Mouse (Mus musculus) midbrain, embryonic 16.5 days (tissue): ENCODE results near the gene Fam135a. TPM values are rescaled to one million over a fixed set of nuclear protein-coding genes. Genes with fewer than 3 reads are reported as not detected.

ENCODE experiments used
- ATAC-seq: fragments of 200-750 bp; cut with Nextera tagmentation; 2 replicates; pipeline ENCODE4 v1.8.0; 2017; ENCODE audit warnings: moderate TSS enrichment
- H3K27ac ChIP-seq: fragments of 300-500 bp; sonication (generic); 2 replicates; pipeline ENCODE4 v1.5.1; 2014; ENCODE audit warnings: mild to moderate bottlenecking, low read length, mixed read lengths
- H3K27me3 ChIP-seq: fragments of 300-500 bp; sonication (generic); 2 replicates; pipeline ENCODE4 v1.6.1; 2014; ENCODE audit warnings: low read depth, low read length, mixed read lengths; ENCODE audit not compliant: control insufficient read depth, insufficient read depth
- H3K36me3 ChIP-seq: fragments of 300-500 bp; sonication (generic); 2 replicates; pipeline ENCODE4 v1.6.1; 2014; ENCODE audit warnings: mild to moderate bottlenecking, low read length, moderate library complexity, mixed read lengths; ENCODE audit not compliant: control insufficient read depth, insufficient read depth
- H3K4me1 ChIP-seq: fragments of 300-500 bp; sonication (generic); 2 replicates; pipeline ENCODE4 v1.6.1; 2014; ENCODE audit warnings: mild to moderate bottlenecking, low read length, mixed read lengths; ENCODE audit not compliant: control insufficient read depth, insufficient read depth
- H3K4me2 ChIP-seq: fragments of 300-500 bp; sonication (generic); 2 replicates; pipeline ENCODE4 v1.6.1; 2014; ENCODE audit warnings: mild to moderate bottlenecking, low read length, mixed read lengths
- H3K4me3 ChIP-seq: fragments of 300-500 bp; sonication (generic); 2 replicates; pipeline ENCODE4 v1.5.1; 2014; ENCODE audit warnings: low read depth, mild to moderate bottlenecking, low read length, moderate library complexity, mixed read lengths
- H3K9ac ChIP-seq: fragments of 300-500 bp; sonication (generic); 2 replicates; pipeline ENCODE4 v1.6.1; 2014; ENCODE audit warnings: low read depth, low read length, mixed read lengths
- H3K9me3 ChIP-seq: fragments of 300-500 bp; sonication (generic); replicated peaks from 2 replicates; pipeline ENCODE4 v1.6.1; 2014; ENCODE audit warnings: mild to moderate bottlenecking, low read length, mixed read lengths; ENCODE audit not compliant: control insufficient read depth, poor library complexity, severe bottlenecking
- WGBS: fragments of 180-500 bp; shearing (Covaris S2); extraction: QIAGEN DNeasy Blood & Tissue Kit; methylation state at CpG from one replicate; pipeline ENCODE4 v1.1.7; 2014; 5-methylcytosine and 5-hydroxymethylcytosine counted together
- polyA plus RNA-seq: library from polyadenylated mRNA; unstranded; fragments of >200 nt; fragmentation: Nextera tagmentation; extraction: Ambion mirVana; gene quantifications from 2 replicates; pipeline ENCODE4 v1.2.1, GENCODE M21; 2015

The Fam135a gene
- 27.8 and 30.0 TPM in 2 replicates for polyA plus RNA-seq

- H3K9ac ChIP-seq, result peak within 1 kb of the TSS; percentile 89
- H3K27me3 ChIP-seq, result no peaks in the 10 kb centered on the region
- H3K36me3 ChIP-seq, result no peaks in the 10 kb centered on the region
- peaks cover 14% of the 10 kb centered on the region for H3K4me1 ChIP-seq
- H3K9me3 ChIP-seq, result no peaks in the 10 kb centered on the region
- peak within 1 kb of the TSS; percentile 96 for H3K4me3 ChIP-seq
- peak; percentile 94 for ATAC-seq
- peak within 1 kb of the TSS; percentile 80 for H3K27ac ChIP-seq
- peak within 1 kb of the TSS; percentile 63 for H3K4me2 ChIP-seq
- under 1% methylated on average over 68 of the region's 88 CpGs for WGBS
Observed at GRCm38 (mm10) chr1:24099926-24100869, at the start of gene Fam135a. Fam135a (minus strand) TSS chr1:24100341.

- Histone ChIP-seq H3K4me2 (no peak overlapping the region), H3K4me3 (no peak overlapping the region), H3K27me3 (no peaks in the 10 kb centered on the region), H3K27ac (no peak overlapping the region), H3K9ac (no peak overlapping the region), H3K4me1 (0 out of 2 replicates have a peak, but pooled peaks cover 3% of the 10 kb centered on the region), H3K36me3 (no peaks in the 10 kb centered on the region), H3K9me3 (no peaks in the 10 kb centered on the region)
- ATAC-seq, result no peak
- 74% methylated on average over 8 of the region's 8 CpGs for WGBS
Observed at GRCm38 (mm10) chr1:24143504-24143903, 43.4 kb upstream of the Fam135a start.

GRCm38 (mm10) chr1:24140555-24140954 lies 40.4 kb upstream of the Fam135a start:
- Histone ChIP-seq H3K9me3 (no peaks in the 10 kb centered on the region), H3K36me3 (no peaks in the 10 kb centered on the region), H3K4me2 (no peak overlapping the region), H3K27me3 (no peaks in the 10 kb centered on the region), H3K9ac (no peak overlapping the region), H3K4me3 (no peak overlapping the region), H3K27ac (no peak overlapping the region), H3K4me1 (0 out of 2 replicates have a peak, but pooled peaks cover 3% of the 10 kb centered on the region)
- WGBS, result 39% methylated on average over 6 of the region's 6 CpGs
- ATAC-seq, result no peak

- Histone ChIP-seq H3K36me3 (no peaks in the 10 kb centered on the region), H3K4me1 (0 out of 2 replicates have a peak, but pooled peaks cover 6% of the 10 kb centered on the region), H3K27ac (no peak overlapping the region), H3K4me3 (no peak overlapping the region), H3K4me2 (no peak overlapping the region), H3K27me3 (no peaks in the 10 kb centered on the region), H3K9ac (no peak overlapping the region), H3K9me3 (no peaks in the 10 kb centered on the region)
- WGBS, result 9% methylated on average over 3 of the region's 3 CpGs
- no peak for ATAC-seq
Observed at GRCm38 (mm10) chr1:24137133-24137532, 37.0 kb upstream of the Fam135a start.

GRCm38 (mm10) chr1:24134792-24135191 lies 34.7 kb upstream of the Fam135a start:
- 2% methylated on average over 1 of the region's 1 CpGs for WGBS
- Histone ChIP-seq H3K9ac (no peak overlapping the region), H3K9me3 (no peaks in the 10 kb centered on the region), H3K4me2 (no peak overlapping the region), H3K4me1 (0 out of 2 replicates have a peak, but pooled peaks cover 6% of the 10 kb centered on the region), H3K36me3 (no peaks in the 10 kb centered on the region), H3K27ac (no peak overlapping the region), H3K4me3 (no peak overlapping the region), H3K27me3 (no peaks in the 10 kb centered on the region)
- ATAC-seq, result peak; percentile 56; the same call in 1 of the 2 replicates

GRCm38 (mm10) chr1:24133853-24134252 lies 33.7 kb upstream of the Fam135a start:
- Histone ChIP-seq H3K4me3 (0 out of 2 replicates have a peak overlapping the region, but pooled peaks have one; percentile 4), H3K36me3 (no peaks in the 10 kb centered on the region), H3K4me2 (peak overlapping the region; percentile 38), H3K27ac (no peak overlapping the region), H3K4me1 (0 out of 2 replicates have a peak, but pooled peaks cover 3% of the 10 kb centered on the region), H3K27me3 (no peaks in the 10 kb centered on the region), H3K9me3 (no peaks in the 10 kb centered on the region), H3K9ac (no peak overlapping the region)
- 44% methylated on average over 19 of the region's 19 CpGs for WGBS
- no peak for ATAC-seq

GRCm38 (mm10) chr1:24127866-24128265 lies 27.7 kb upstream of the Fam135a start:
- Histone ChIP-seq H3K4me1 (no peaks in the 10 kb centered on the region), H3K4me2 (no peak overlapping the region), H3K9me3 (no peaks in the 10 kb centered on the region), H3K4me3 (no peak overlapping the region), H3K27ac (no peak overlapping the region), H3K27me3 (no peaks in the 10 kb centered on the region), H3K9ac (no peak overlapping the region), H3K36me3 (no peaks in the 10 kb centered on the region)
- ATAC-seq, result no peak
- 47% methylated on average over 6 of the region's 6 CpGs for WGBS

- Histone ChIP-seq H3K4me3 (no peak overlapping the region), H3K4me1 (no peaks in the 10 kb centered on the region), H3K27me3 (no peaks in the 10 kb centered on the region), H3K4me2 (no peak overlapping the region), H3K9ac (no peak overlapping the region), H3K27ac (no peak overlapping the region), H3K36me3 (no peaks in the 10 kb centered on the region), H3K9me3 (no peaks in the 10 kb centered on the region)
- 76% methylated on average over 3 of the region's 3 CpGs for WGBS
- ATAC-seq, result no peak
Observed at GRCm38 (mm10) chr1:24124610-24125009, 24.5 kb upstream of the Fam135a start.

- Histone ChIP-seq H3K27ac (no peak overlapping the region), H3K4me1 (no peaks in the 10 kb centered on the region), H3K4me2 (no peak overlapping the region), H3K27me3 (no peaks in the 10 kb centered on the region), H3K4me3 (no peak overlapping the region), H3K36me3 (no peaks in the 10 kb centered on the region), H3K9me3 (no peaks in the 10 kb centered on the region), H3K9ac (no peak overlapping the region)
- no peak for ATAC-seq
- WGBS, result 97% methylated on average over 1 of the region's 1 CpGs
Observed at GRCm38 (mm10) chr1:24122582-24122981, 22.4 kb upstream of the Fam135a start.
